Mouse (Mus musculus): ENCODE results near the gene Stac3. TPM values are rescaled to one million over a fixed set of nuclear protein-coding genes. Genes with fewer than 3 reads are reported as not detected.

The Stac3 gene
- polyA plus RNA-seq, 1 experiment from 2014 or later: 2.4 TPM

GRCm38 (mm10) chr10:127519903-127520713, 18.6 kb downstream of the Stac3 start:
- peaks cover 22% of the 10 kb centered on the region for H3K36me3 ChIP-seq
- H3K4me1 ChIP-seq (replicated peaks): peaks cover 61% of the 10 kb centered on the region
- H3K9ac ChIP-seq: peak overlapping the region; percentile 22; the same call in 1 of the 2 replicates
- peaks cover 45% of the 10 kb centered on the region for H3K27me3 ChIP-seq
- peak overlapping the region; percentile 73; the same call in 1 of the 2 replicates for H3K4me2 ChIP-seq
- H3K9me3 ChIP-seq: no peaks in the 10 kb centered on the region
- ATAC-seq (ENCODE audit: low read depth): no peak
- no peak overlapping the region for H3K4me3 ChIP-seq
- H3K27ac ChIP-seq (replicated peaks): no peak overlapping the region
- WGBS: 92% methylated on average over 36 of the region's 37 CpGs

- ATAC-seq (ENCODE audit: low read depth): no peak
- H3K27me3 ChIP-seq: peaks cover 45% of the 10 kb centered on the region
- H3K4me3 ChIP-seq: no peak overlapping the region
- peak overlapping the region; percentile 22; the same call in 1 of the 2 replicates for H3K9ac ChIP-seq
- peaks cover 22% of the 10 kb centered on the region for H3K36me3 ChIP-seq
- no peak overlapping the region for H3K27ac ChIP-seq (replicated peaks)
- no peaks in the 10 kb centered on the region for H3K9me3 ChIP-seq
- 87% methylated on average over 20 of the region's 20 CpGs for WGBS
- H3K4me2 ChIP-seq: peak overlapping the region; percentile 73
- peaks cover 61% of the 10 kb centered on the region for H3K4me1 ChIP-seq (replicated peaks)
Observed at GRCm38 (mm10) chr10:127520714-127521357, 19.4 kb downstream of the Stac3 start.

- no peaks in the 10 kb centered on the region for H3K9me3 ChIP-seq
- H3K9ac ChIP-seq: peak overlapping the region; percentile 67
- no peak for ATAC-seq (ENCODE audit: low read depth)
- H3K4me3 ChIP-seq: peak overlapping the region; percentile 51
- H3K36me3 ChIP-seq: peaks cover 22% of the 10 kb centered on the region
- WGBS: 12% methylated on average over 12 of the region's 12 CpGs
- H3K4me1 ChIP-seq (replicated peaks): peaks cover 61% of the 10 kb centered on the region
- H3K27me3 ChIP-seq: peaks cover 45% of the 10 kb centered on the region
- peak overlapping the region; percentile 73 for H3K4me2 ChIP-seq
- H3K27ac ChIP-seq (replicated peaks): no peak overlapping the region; the same call in 1 of the 2 replicates
Observed at GRCm38 (mm10) chr10:127521611-127522080, 20.2 kb downstream of the Stac3 start.

- Histone ChIP-seq H3K36me3 (peaks cover 22% of the 10 kb centered on the region), H3K9me3 (no peaks in the 10 kb centered on the region), H3K4me2 (peak within 1 kb of the TSS; percentile 73), H3K27me3 (peaks cover 44% of the 10 kb centered on the region), H3K4me1 (replicated peaks) (peaks cover 61% of the 10 kb centered on the region), H3K4me3 (peak within 1 kb of the TSS; percentile 51), H3K27ac (replicated peaks) (no peak within 1 kb of the TSS; the same call in 1 of the 2 replicates), H3K9ac (peak within 1 kb of the TSS; percentile 67)
- peak; percentile 32; the same call in 1 of the 2 replicates for ATAC-seq (ENCODE audit: low read depth)
- 0% methylated on average over 21 of the region's 21 CpGs for WGBS
Observed at GRCm38 (mm10) chr10:127522088-127522581, 20.6 kb downstream of the Stac3 start, which contains the start of gene Shmt2. TSS of gene Shmt2 (minus strand) at chr10:127522444.

DNA sequence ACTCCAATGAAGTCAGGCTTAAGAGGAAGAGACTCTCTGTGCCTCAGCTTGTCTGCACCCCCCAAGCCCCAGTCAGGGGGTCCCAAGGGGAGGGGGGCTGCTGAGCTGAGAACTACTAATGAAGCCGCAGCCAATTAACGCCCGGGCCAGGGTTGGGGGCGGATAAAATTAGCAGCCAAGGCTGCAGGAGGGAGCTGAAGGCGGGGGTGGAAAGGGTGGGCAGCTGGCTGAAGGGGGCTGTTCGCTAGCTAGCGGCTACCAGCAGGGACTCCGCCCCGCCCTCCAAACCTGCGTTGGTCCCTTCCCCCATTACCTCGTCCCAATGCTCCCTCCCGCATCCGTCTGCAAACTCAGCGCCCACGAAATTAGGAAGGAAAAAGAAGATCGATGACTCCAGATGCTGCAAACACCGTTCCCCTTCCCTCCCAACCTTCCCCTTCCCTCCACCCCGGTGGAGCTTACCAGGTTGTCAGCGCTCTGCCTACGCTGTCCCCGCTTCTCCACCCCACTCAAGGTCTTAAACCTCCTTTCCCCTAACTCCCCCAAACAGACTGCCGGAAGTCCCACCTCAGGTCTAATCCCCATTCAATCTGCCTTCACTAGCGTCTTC, 23.3 kb downstream of the Stac3 start:
- H3K27ac ChIP-seq (replicated peaks): peak overlapping the region; percentile 92
- WGBS: 2% methylated on average over 23 of the region's 23 CpGs

GRCm38 (mm10) chr10:127526048-127526447, 24.6 kb downstream of the Stac3 start:
- Histone ChIP-seq H3K4me3 (peak overlapping the region; percentile 69), H3K9me3 (no peaks in the 10 kb centered on the region), H3K27ac (replicated peaks) (peak overlapping the region; percentile 92), H3K4me2 (peak overlapping the region; percentile 81), H3K27me3 (peaks cover 68% of the 10 kb centered on the region), H3K4me1 (replicated peaks) (peaks cover 80% of the 10 kb centered on the region), H3K36me3 (no peaks in the 10 kb centered on the region), H3K9ac (peak overlapping the region; percentile 86)
- WGBS: 3% methylated on average over 26 of the region's 26 CpGs
- no peak for ATAC-seq (ENCODE audit: low read depth)

More for the DNA sequence above, 23.3 kb downstream of the Stac3 start:
- Histone ChIP-seq H3K4me3 (no peak overlapping the region), H3K9ac (peak overlapping the region; percentile 86), H3K36me3 (peaks cover 5% of the 10 kb centered on the region; the same call in 1 of the 2 replicates), H3K9me3 (no peaks in the 10 kb centered on the region), H3K4me2 (peak overlapping the region; percentile 81), H3K4me1 (replicated peaks) (peaks cover 76% of the 10 kb centered on the region), H3K27me3 (peaks cover 57% of the 10 kb centered on the region)
- no peak for ATAC-seq (ENCODE audit: low read depth)

DNA sequence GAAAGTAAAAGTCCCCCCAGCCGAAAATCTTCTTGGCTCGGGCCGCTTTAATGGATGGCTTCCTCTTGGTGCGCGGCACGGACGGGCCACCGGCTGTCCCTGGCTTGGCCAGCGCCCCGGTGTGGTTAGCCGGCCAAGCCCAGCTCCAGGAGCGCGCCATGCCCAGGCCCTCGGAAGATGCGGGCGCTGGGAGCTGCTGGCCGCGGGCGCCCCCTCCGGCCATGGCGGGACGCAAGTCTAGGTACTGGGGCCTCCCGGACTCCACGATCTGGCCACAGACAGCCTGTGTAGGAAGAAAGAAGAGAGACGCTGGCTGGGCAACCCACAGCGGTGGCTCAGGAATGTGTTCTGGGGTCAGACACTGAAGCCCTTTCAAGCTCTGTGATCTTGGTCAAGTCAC, 25.2 kb downstream of the Stac3 start:
- H3K36me3 ChIP-seq: no peaks in the 10 kb centered on the region
- peak overlapping the region; percentile 86 for H3K9ac ChIP-seq
- peaks cover 73% of the 10 kb centered on the region for H3K27me3 ChIP-seq
- peak overlapping the region; percentile 81 for H3K4me2 ChIP-seq
- H3K4me3 ChIP-seq: peak overlapping the region; percentile 69
- H3K27ac ChIP-seq (replicated peaks): peak overlapping the region; percentile 92
- under 1% methylated on average over 26 of the region's 26 CpGs for WGBS
- peaks cover 80% of the 10 kb centered on the region for H3K4me1 ChIP-seq (replicated peaks)
- peak; percentile 3; the same call in 1 of the 2 replicates for ATAC-seq (ENCODE audit: low read depth)
- no peaks in the 10 kb centered on the region for H3K9me3 ChIP-seq

- Histone ChIP-seq H3K9ac (peak overlapping the region; percentile 86), H3K4me2 (peak overlapping the region; percentile 81), H3K27me3 (peaks cover 79% of the 10 kb centered on the region), H3K4me1 (replicated peaks) (peaks cover 83% of the 10 kb centered on the region), H3K9me3 (no peaks in the 10 kb centered on the region), H3K27ac (replicated peaks) (peak overlapping the region; percentile 92), H3K36me3 (no peaks in the 10 kb centered on the region), H3K4me3 (peak overlapping the region; percentile 69)
- 2% methylated on average over 17 of the region's 17 CpGs for WGBS
- peak; percentile 32 for ATAC-seq (ENCODE audit: low read depth)
Observed at GRCm38 (mm10) chr10:127527481-127527880, 26.0 kb downstream of the Stac3 start.

DNA sequence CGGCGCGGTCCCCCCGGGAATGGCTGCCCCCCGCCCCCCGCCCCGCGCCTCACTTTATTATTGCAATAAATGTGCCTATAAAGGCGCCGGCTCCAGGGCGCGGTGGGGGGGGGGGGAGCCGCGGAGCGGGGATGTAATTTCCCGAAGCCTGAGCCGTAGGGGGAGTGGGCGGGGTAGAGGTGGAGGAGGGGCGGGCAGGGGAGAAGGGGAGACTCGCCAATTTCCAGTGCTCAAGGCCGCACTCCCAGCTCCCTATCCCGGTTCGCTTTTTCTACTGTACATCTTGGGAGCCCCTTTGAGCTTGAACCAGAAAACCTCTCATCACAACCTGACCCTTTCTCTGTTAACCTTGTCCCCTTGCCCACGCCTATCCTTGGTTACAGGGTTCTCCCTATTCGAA, 29.5 kb downstream of the Stac3 start:
- peaks cover 91% of the 10 kb centered on the region for H3K27me3 ChIP-seq

DNA sequence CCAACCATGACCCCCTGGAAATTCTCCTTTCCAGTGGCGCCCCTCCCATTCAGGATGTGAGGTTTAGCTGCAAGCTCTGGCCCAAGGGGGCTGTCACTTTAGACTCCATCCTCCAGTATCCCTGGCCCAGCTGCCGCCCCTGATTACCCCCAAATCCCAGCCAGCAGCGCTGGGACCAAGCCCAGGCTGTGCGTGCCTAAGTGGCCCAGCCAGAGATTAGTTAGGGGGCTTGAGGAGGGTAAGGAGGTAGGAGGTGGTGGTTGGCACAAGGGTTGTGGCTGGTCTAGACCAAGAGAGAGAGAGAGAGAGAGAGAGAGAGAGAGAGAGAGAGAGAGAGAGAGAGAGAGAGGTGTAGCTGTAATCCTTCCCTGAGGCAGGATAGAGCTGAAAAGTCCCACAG, 30.1 kb downstream of the Stac3 start:
- Histone ChIP-seq H3K4me1 (replicated peaks) (peaks cover 100% of the 10 kb centered on the region), H3K36me3 (no peaks in the 10 kb centered on the region), H3K9me3 (no peaks in the 10 kb centered on the region), H3K4me3 (peak overlapping the region; percentile 69), H3K9ac (peak overlapping the region; percentile 86), H3K4me2 (peak overlapping the region; percentile 81), H3K27me3 (peaks cover 87% of the 10 kb centered on the region), H3K27ac (replicated peaks) (peak overlapping the region; percentile 92)
- ATAC-seq (ENCODE audit: low read depth): no peak
- 0% methylated on average over 4 of the region's 4 CpGs for WGBS

More for the DNA sequence above, 29.5 kb downstream of the Stac3 start:
- H3K4me1 ChIP-seq (replicated peaks): peaks cover 100% of the 10 kb centered on the region
- H3K4me2 ChIP-seq: peak overlapping the region; percentile 81
- H3K9me3 ChIP-seq: no peaks in the 10 kb centered on the region
- peak overlapping the region; percentile 69 for H3K4me3 ChIP-seq
- peak overlapping the region; percentile 92 for H3K27ac ChIP-seq (replicated peaks)
- WGBS: under 1% methylated on average over 21 of the region's 25 CpGs
- peak; percentile 15; the same call in 1 of the 2 replicates for ATAC-seq (ENCODE audit: low read depth)
- no peaks in the 10 kb centered on the region for H3K36me3 ChIP-seq
- peak overlapping the region; percentile 86 for H3K9ac ChIP-seq

All from neural tube, embryonic 13.5 days (tissue).